Mouse (Mus musculus) neural tube, embryonic 11.5 days (tissue): ENCODE measurements around the gene Ppp2ca. TPM values are rescaled to one million over a fixed set of nuclear protein-coding genes. Genes with fewer than 3 reads are reported as not detected.
"Not testable (repeated sequence)": the region's sequence is repeated elsewhere in the genome, so short reads cannot be mapped to it uniquely, and the experiment has no call there.

Experiments
- ATAC-seq: fragments of 200-750 bp; cut with Nextera tagmentation; 2 replicates; pipeline ENCODE4 v1.8.0; 2017; ENCODE audit warnings: moderate number of reproducible peaks, mild to moderate bottlenecking, moderate TSS enrichment, moderate library complexity; ENCODE audit not compliant: insufficient read depth, low FRiP score, low TSS enrichment
- DNase-seq: peaks from one replicate; pipeline ENCODE4 v3.0.0-alpha.2; 2015; ENCODE audit warnings: low spot score
- H3K27ac ChIP-seq: fragments of 300-500 bp; sonication (generic); 2 replicates; pipeline ENCODE4 v1.5.1; 2014; ENCODE audit warnings: low read depth, mild to moderate bottlenecking, low read length
- H3K27me3 ChIP-seq: fragments of 300-500 bp; sonication (generic); 2 replicates; pipeline ENCODE4 v1.6.1; 2014; ENCODE audit warnings: mild to moderate bottlenecking, low read length, mixed read lengths; ENCODE audit not compliant: control insufficient read depth, insufficient read depth
- H3K36me3 ChIP-seq: fragments of 300-500 bp; sonication (generic); 2 replicates; pipeline ENCODE4 v1.6.1; 2014; ENCODE audit warnings: mild to moderate bottlenecking, low read length, moderate library complexity, mixed read lengths; ENCODE audit not compliant: control insufficient read depth, insufficient read depth
- H3K4me1 ChIP-seq: fragments of 300-500 bp; sonication (generic); 2 replicates; pipeline ENCODE4 v1.6.1; 2014; ENCODE audit warnings: low read length, mixed read lengths; ENCODE audit not compliant: control insufficient read depth, insufficient read depth
- H3K4me2 ChIP-seq: fragments of 300-500 bp; sonication (generic); 2 replicates; pipeline ENCODE4 v1.6.1; 2014; ENCODE audit warnings: low read depth, mild to moderate bottlenecking, moderate library complexity
- H3K4me3 ChIP-seq: fragments of 300-500 bp; sonication (generic); 2 replicates; pipeline ENCODE4 v1.5.1; 2014; ENCODE audit warnings: low read depth, low read length
- H3K9ac ChIP-seq: fragments of 300-500 bp; sonication (generic); 2 replicates; pipeline ENCODE4 v1.6.1; 2014; ENCODE audit warnings: mild to moderate bottlenecking, low read length
- H3K9me3 ChIP-seq: fragments of 300-500 bp; sonication (generic); 2 replicates; pipeline ENCODE4 v1.6.1; 2016; ENCODE audit warnings: low read length; ENCODE audit not compliant: control insufficient read depth
- WGBS: fragments of 180-500 bp; shearing (Covaris S2); extraction: QIAGEN DNeasy Blood & Tissue Kit; methylation state at CpG from one replicate; pipeline ENCODE4 v1.1.7; 2014; 5-methylcytosine and 5-hydroxymethylcytosine counted together
- microRNA-seq: library from miRNA; unstranded; fragments of <30 nt; microRNA quantifications from one replicate; pipeline ENCODE4, GENCODE M21; 2016
- polyA plus RNA-seq: library from polyadenylated mRNA; unstranded; fragments of >200 nt; fragmentation: Nextera tagmentation; extraction: Ambion mirVana; gene quantifications from 2 replicates; pipeline ENCODE4 v1.2.1, GENCODE M21; 2014

Gene Ppp2ca
- polyA plus RNA-seq, 1 experiment from 2014 or later = 132 TPM

DNA sequence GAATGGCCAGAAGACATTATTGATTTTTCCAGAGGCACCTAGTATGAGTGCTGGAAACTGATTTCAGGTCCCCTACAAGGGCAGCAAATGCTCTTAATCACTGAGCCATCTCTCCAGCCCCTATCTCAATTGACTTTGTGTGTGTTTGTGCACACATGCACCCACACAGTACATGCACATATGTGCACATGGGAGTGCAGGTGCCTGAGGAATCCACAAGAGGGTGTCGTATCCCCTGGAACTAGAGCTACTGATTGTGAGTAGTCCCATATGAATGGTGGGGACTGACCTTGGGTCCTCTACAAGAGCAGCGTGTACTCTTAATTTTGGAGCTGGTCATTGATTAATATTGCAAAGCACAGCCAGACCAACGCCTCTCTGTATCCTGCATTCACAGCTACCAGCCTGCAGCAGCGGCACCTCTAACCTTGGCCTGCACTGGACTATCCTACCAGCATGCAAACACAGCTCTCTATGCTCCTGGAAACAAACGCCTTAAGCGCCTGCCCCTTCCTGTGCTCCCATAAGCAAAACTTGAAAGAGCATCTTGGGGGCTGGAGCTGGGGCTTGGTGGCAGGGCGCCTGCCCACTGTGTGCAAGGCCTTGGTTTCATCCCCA lies 32.1 kb downstream of the Ppp2ca start:
- WGBS = 81% methylated on average over 7 of the region's 7 CpGs
- H3K9me3 ChIP-seq = peaks cover 5% of the 10 kb centered on the region; the same call in 1 of the 2 replicates
- no peaks in the 10 kb centered on the region for H3K27me3 ChIP-seq
- H3K4me1 ChIP-seq = no peaks in the 10 kb centered on the region
- H3K9ac ChIP-seq = no peak overlapping the region
- no peak for DNase-seq
- H3K4me3 ChIP-seq = no peak overlapping the region
- no peaks in the 10 kb centered on the region for H3K36me3 ChIP-seq
- ATAC-seq = no peak
- H3K27ac ChIP-seq = no peak overlapping the region
- H3K4me2 ChIP-seq = no peak overlapping the region

DNA sequence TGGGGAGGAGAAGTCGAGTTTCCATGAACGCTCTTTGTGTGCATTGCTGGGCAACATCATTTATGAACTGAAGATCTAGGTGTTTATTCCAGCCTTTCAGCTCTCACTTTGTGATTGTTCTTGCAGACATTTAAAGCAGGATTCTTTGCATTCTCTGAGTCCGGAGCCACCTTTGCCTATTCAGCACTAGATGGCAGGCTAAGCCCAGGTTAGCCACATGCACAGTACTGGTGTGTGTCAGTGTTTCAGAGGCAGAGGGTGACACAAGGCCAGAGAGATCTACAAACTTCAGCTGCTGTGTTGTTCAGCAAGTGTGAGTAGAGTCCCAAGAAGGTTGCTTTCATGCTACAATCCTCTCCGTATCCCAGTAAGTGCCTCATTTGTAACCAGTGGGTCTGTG lies 45.2 kb downstream of the Ppp2ca start:
- 42% methylated on average over 4 of the region's 4 CpGs for WGBS
- H3K27me3 ChIP-seq, H3K4me3 ChIP-seq, H3K9me3 ChIP-seq, H3K27ac ChIP-seq, H3K36me3 ChIP-seq, H3K4me1 ChIP-seq, H3K9ac ChIP-seq, H3K4me2 ChIP-seq, DNase-seq, ATAC-seq: not testable (repeated sequence)

DNA sequence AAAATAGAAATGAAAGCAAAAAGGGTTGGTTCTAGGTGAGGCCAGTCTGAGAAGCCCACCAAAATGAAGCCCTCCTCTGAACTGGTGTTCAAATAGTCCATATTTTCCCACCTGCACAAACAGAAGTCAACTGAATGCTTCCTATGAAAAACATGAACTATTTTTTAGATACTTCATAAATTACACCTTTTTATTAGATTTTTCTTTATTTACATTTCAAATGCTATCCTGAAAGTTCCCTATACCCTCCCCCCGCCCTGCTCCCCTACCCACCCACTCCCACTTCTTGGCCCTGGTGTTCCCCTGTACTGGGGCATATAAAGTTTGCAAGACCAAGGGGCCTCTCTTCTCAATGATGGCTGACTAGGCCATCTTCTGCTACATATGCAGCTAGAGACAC lies 46.9 kb downstream of the Ppp2ca start, which contains the start of gene Olfr1373:
Gene Olfr1373, minus strand, starts transcription at position 101 of the 400 bp plus-strand sequence.
- not testable (repeated sequence) for H3K27ac ChIP-seq, H3K9me3 ChIP-seq, H3K4me2 ChIP-seq, H3K4me3 ChIP-seq, H3K27me3 ChIP-seq, ATAC-seq, H3K9ac ChIP-seq, DNase-seq, H3K4me1 ChIP-seq, H3K36me3 ChIP-seq
- WGBS = 82% methylated on average over 1 of the region's 1 CpGs

DNA sequence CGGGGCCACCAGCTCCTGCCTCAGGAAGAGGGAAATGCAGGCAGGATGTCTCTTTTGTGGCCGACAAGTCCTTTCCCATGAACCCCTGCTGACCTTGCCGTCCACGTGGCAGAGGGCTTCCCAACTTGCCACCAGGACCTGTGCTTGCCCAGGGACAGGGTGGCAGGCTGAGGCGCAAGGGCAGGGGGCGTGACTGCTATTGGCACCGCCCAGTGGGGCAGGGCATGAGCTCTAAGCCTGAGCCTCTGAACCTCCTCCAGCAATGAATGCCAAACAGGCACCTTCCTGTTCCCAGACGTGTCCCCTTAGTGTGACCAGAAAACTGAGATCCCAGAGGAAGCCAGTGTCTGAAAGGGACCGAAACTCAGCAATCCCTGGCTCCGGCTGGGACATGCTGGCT lies 65.4 kb downstream of the Ppp2ca start:
- Histone ChIP-seq H3K4me1 (no peaks in the 10 kb centered on the region), H3K9me3 (no peaks in the 10 kb centered on the region), H3K9ac (no peak overlapping the region), H3K27ac (no peak overlapping the region), H3K27me3 (peaks cover 16% of the 10 kb centered on the region), H3K4me3 (no peak overlapping the region), H3K4me2 (no peak overlapping the region), H3K36me3 (no peaks in the 10 kb centered on the region)
- 45% methylated on average over 10 of the region's 10 CpGs for WGBS
- ATAC-seq (no peak), DNase-seq (no peak)

DNA sequence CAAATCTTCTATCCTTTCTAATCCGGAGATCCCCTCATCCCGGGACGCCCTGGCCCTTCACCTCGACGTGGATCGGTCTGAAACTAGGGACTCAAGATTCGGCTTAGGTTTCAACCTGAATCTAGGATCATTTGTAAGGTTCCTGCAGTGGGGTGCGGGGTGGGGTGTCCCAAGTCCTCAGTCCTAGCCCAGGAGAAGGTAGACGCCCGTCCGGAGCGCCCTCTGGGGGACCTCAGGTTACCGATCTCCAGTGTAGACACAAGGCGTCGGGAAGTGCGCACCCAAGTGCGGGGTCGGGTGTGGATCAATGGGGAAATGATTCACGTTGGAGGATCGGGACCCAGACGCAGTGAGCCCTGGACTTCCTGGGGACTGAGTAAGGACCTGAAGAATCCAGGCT lies 68.6 kb downstream of the Ppp2ca start:
- 1% methylated on average over 21 of the region's 21 CpGs for WGBS
- Histone ChIP-seq H3K4me2 (no peak overlapping the region), H3K9me3 (no peaks in the 10 kb centered on the region), H3K4me1 (no peaks in the 10 kb centered on the region), H3K27ac (no peak overlapping the region), H3K9ac (no peak overlapping the region), H3K36me3 (no peaks in the 10 kb centered on the region), H3K27me3 (peaks cover 19% of the 10 kb centered on the region), H3K4me3 (no peak overlapping the region)
- no peak for ATAC-seq
- peak; percentile 25 for DNase-seq

DNA sequence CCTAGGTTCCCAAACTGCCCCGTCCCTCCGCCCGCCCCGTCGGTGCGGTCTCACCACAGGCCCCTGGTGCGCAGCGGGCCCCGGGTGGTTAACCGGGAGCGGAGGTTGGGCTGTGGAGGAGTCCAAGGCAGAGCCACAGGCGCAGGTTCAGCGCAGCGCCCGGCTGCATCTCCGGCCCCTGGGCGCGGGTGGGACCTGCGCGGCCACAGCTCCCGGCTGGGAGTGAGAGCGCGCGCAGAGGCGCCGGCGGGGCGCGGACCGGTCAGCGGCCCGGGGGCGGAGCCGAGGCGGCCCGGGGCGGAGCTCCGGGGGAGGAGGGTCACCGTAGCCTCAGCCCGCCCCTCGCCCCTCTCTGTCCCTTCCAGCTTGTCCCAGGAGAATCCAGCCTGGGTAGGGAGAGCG lies 69.4 kb downstream of the Ppp2ca start:
- H3K9ac ChIP-seq, H3K4me1 ChIP-seq, H3K36me3 ChIP-seq, H3K9me3 ChIP-seq, H3K27ac ChIP-seq: not testable (repeated sequence)
- Histone ChIP-seq H3K27me3 (peaks cover 19% of the 10 kb centered on the region), H3K4me2 (peak overlapping the region; percentile 48), H3K4me3 (peak overlapping the region; percentile 32)
- peak; percentile 45; the same call in 1 of the 2 replicates for ATAC-seq
- WGBS = 2% methylated on average over 32 of the region's 42 CpGs
- DNase-seq = peak; percentile 51

DNA sequence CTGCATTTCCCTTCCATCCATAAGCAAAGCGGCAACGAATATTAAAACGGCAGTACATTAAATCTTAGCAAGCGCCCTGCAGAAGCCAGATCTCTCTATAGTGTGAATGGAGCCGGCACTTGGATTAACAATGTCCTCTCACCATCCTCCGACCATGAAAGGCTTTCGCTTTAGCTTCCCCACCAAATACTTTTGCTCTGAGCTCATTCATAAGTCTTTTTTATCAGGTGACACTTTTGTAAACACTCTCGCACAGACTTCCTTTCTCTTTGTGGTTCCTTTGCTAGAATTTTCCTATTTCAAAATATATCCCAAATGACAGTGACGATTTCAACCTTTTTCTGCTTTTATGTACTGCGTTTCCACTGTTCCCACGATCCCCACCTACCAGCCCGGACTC lies 70.0 kb downstream of the Ppp2ca start:
- peak overlapping the region; percentile 32 for H3K4me3 ChIP-seq
- DNase-seq (no peak), ATAC-seq (no peak)
- H3K9me3 ChIP-seq = no peaks in the 10 kb centered on the region
- no peak overlapping the region for H3K9ac ChIP-seq
- H3K36me3 ChIP-seq = no peaks in the 10 kb centered on the region
- H3K4me1 ChIP-seq = no peaks in the 10 kb centered on the region
- H3K27ac ChIP-seq = no peak overlapping the region
- 27% methylated on average over 12 of the region's 12 CpGs for WGBS
- H3K4me2 ChIP-seq = peak overlapping the region; percentile 48
- peaks cover 19% of the 10 kb centered on the region for H3K27me3 ChIP-seq

Small RNA genes within 50 kb of the gene (microRNA-seq; reads per million reads assigned to microRNA genes)
- not detected for gene Gm24157
- gene Mir3061 = 21.3 reads per million, percentile 30 among the genes with 10 or more reads in this experiment

Other genes starting within 250 kb of the Ppp2ca start
- 0.07 and 0.16 TPM in 2 replicates for gene Jade2, start 241.0 kb upstream of the Ppp2ca start, polyA plus RNA-seq
- 127 and 139 TPM in 2 replicates for gene Cdkn2aipnl, start 131.0 kb upstream of the Ppp2ca start, polyA plus RNA-seq
- 178 and 187 TPM in 2 replicates for gene Ube2b, start 97.9 kb upstream of the Ppp2ca start, polyA plus RNA-seq
- gene Cdkl3, start 94.5 kb upstream of the Ppp2ca start, polyA plus RNA-seq = 12.3 and 14.2 TPM in 2 replicates
- not detected in 2 replicates for gene Olfr1373, start 46.8 kb downstream of the Ppp2ca start, polyA plus RNA-seq
- not detected in 2 replicates for gene Olfr1371, start 115.3 kb downstream of the Ppp2ca start, polyA plus RNA-seq
- 915 and 972 TPM in 2 replicates for gene Skp1a, start 133.3 kb downstream of the Ppp2ca start, polyA plus RNA-seq
- 10.6 and 12.7 TPM in 2 replicates for gene Tcf7, start 184.3 kb downstream of the Ppp2ca start, polyA plus RNA-seq